Mouse (Mus musculus) stomach, embryonic 14.5 days (tissue): ENCODE results near the gene Dcaf11. TPM values are rescaled to one million over a fixed set of nuclear protein-coding genes. Genes with fewer than 3 reads are reported as not detected.

Experiments
- polyA plus RNA-seq: library from polyadenylated mRNA; unstranded; fragments of >200 nt; fragmentation: Nextera tagmentation; extraction: Ambion mirVana; gene quantifications from 2 replicates; pipeline ENCODE4 v1.2.1, GENCODE M21; 2014

Dcaf11 gene
- polyA plus RNA-seq, 1 experiment from 2014 or later = 67.6 TPM

Other genes with a start within 250 kb of the Dcaf11 start
- 49.7 and 62.4 TPM in 2 replicates for gene Dhrs4, start 81.2 kb upstream of the Dcaf11 start, polyA plus RNA-seq
- gene Carmil3, start 69.4 kb upstream of the Dcaf11 start, polyA plus RNA-seq = 3.9 and 4.4 TPM in 2 replicates
- gene Cpne6, start 49.6 kb upstream of the Dcaf11 start, polyA plus RNA-seq = 0.19 and 0.24 TPM in 2 replicates
- gene Nrl, start 35.0 kb upstream of the Dcaf11 start, polyA plus RNA-seq = not detected in 2 replicates
- gene Pck2, start 19.7 kb upstream of the Dcaf11 start, polyA plus RNA-seq = 43.4 and 44.0 TPM in 2 replicates
- 0.91 and 1.2 TPM in 2 replicates for gene A730061H03Rik, start 400 bp downstream of the Dcaf11 start, polyA plus RNA-seq
- 0.61 TPM in 1 of 2 replicates, not detected in the other for gene Fitm1, start 15.6 kb downstream of the Dcaf11 start, polyA plus RNA-seq
- gene Psme1, start 18.1 kb downstream of the Dcaf11 start, polyA plus RNA-seq = 161 and 170 TPM in 2 replicates
- gene Emc9, start 25.3 kb downstream of the Dcaf11 start, polyA plus RNA-seq = 5.9 and 7.1 TPM in 2 replicates
- 296 and 307 TPM in 2 replicates for gene Psme2, start 31.1 kb downstream of the Dcaf11 start, polyA plus RNA-seq
- 13.2 and 15.1 TPM in 2 replicates for gene Rnf31, start 31.7 kb downstream of the Dcaf11 start, polyA plus RNA-seq
- gene Irf9, start 43.6 kb downstream of the Dcaf11 start, polyA plus RNA-seq = 7.4 and 8.1 TPM in 2 replicates
- gene Rec8, start 58.0 kb downstream of the Dcaf11 start, polyA plus RNA-seq = 7.1 and 10.9 TPM in 2 replicates
- gene Ipo4, start 76.0 kb downstream of the Dcaf11 start, polyA plus RNA-seq = 93.6 and 105 TPM in 2 replicates
- gene Gm49378, start 77.9 kb downstream of the Dcaf11 start, polyA plus RNA-seq = 3.7 and 3.9 TPM in 2 replicates
- gene Tm9sf1, start 83.8 kb downstream of the Dcaf11 start, polyA plus RNA-seq = 109 and 112 TPM in 2 replicates
- 0.59 and 1.6 TPM in 2 replicates for gene Tssk4, start 90.2 kb downstream of the Dcaf11 start, polyA plus RNA-seq
- 54.8 and 55.8 TPM in 2 replicates for gene Mdp1, start 100.5 kb downstream of the Dcaf11 start, polyA plus RNA-seq
- gene Gmpr2, start 111.9 kb downstream of the Dcaf11 start, polyA plus RNA-seq = 56.8 and 63.6 TPM in 2 replicates
- gene Nedd8, start 112.1 kb downstream of the Dcaf11 start, polyA plus RNA-seq = 535 and 580 TPM in 2 replicates
- gene Tinf2, start 121.8 kb downstream of the Dcaf11 start, polyA plus RNA-seq = 44.2 and 45.5 TPM in 2 replicates
- 19.5 and 21.3 TPM in 2 replicates for gene Tgm1, start 153.9 kb downstream of the Dcaf11 start, polyA plus RNA-seq
- 30.0 and 31.0 TPM in 2 replicates for gene Rabggta, start 162.3 kb downstream of the Dcaf11 start, polyA plus RNA-seq
- 83.0 and 99.4 TPM in 2 replicates for gene Dhrs1, start 185.7 kb downstream of the Dcaf11 start, polyA plus RNA-seq
- gene Nop9, start 185.7 kb downstream of the Dcaf11 start, polyA plus RNA-seq = 36.6 and 38.8 TPM in 2 replicates
- 2.3 and 2.6 TPM in 2 replicates for gene Cideb, start 198.5 kb downstream of the Dcaf11 start, polyA plus RNA-seq
- gene Ltb4r2, start 201.4 kb downstream of the Dcaf11 start, polyA plus RNA-seq = 0.13 and 0.52 TPM in 2 replicates
- 0.42 and 0.88 TPM in 2 replicates for gene Ltb4r1, start 206.0 kb downstream of the Dcaf11 start, polyA plus RNA-seq
- 4.3 and 5.8 TPM in 2 replicates for gene Adcy4, start 224.1 kb downstream of the Dcaf11 start, polyA plus RNA-seq
- gene Ripk3, start 228.9 kb downstream of the Dcaf11 start, polyA plus RNA-seq = 25.3 and 32.3 TPM in 2 replicates